Mouse (Mus musculus) heart, postnatal 0 days (tissue): ENCODE measurements around the gene Tenm2.

Experiments
- CTCF ChIP-seq: IDR thresholded peaks from 2 replicates; pipeline ENCODE4 v1.5.1; 2016; ENCODE audit warnings: antibody characterized with exemption, control low read depth, low read depth
- EP300 ChIP-seq: IDR thresholded peaks from 2 replicates; pipeline ENCODE4 v1.6.1; 2016; ENCODE audit warnings: antibody characterized with exemption, low read depth

- TF ChIP-seq CTCF (no peak), EP300 (no peak)
Observed at GRCm38 (mm10) chr11:36168921-36169537, 1066.7 kb downstream of the Tenm2 start.
